Mouse (Mus musculus) neural tube, embryonic 11.5 days (tissue): ENCODE data around the gene Retn. TPM values are rescaled to one million over a fixed set of nuclear protein-coding genes. Genes with fewer than 3 reads are reported as not detected.
A peak's percentile ranks its signal among the peaks of the same experiment; 100 is the strongest.

Experiments
- ATAC-seq: fragments of 200-750 bp; cut with Nextera tagmentation; 2 replicates; pipeline ENCODE4 v1.8.0; 2017; ENCODE audit warnings: moderate number of reproducible peaks, mild to moderate bottlenecking, moderate TSS enrichment, moderate library complexity; ENCODE audit not compliant: insufficient read depth, low FRiP score, low TSS enrichment
- DNase-seq: peaks from one replicate; pipeline ENCODE4 v3.0.0-alpha.2; 2015; ENCODE audit warnings: low spot score
- H3K27ac ChIP-seq: fragments of 300-500 bp; sonication (generic); 2 replicates; pipeline ENCODE4 v1.5.1; 2014; ENCODE audit warnings: low read depth, mild to moderate bottlenecking, low read length
- H3K27me3 ChIP-seq: fragments of 300-500 bp; sonication (generic); 2 replicates; pipeline ENCODE4 v1.6.1; 2014; ENCODE audit warnings: mild to moderate bottlenecking, low read length, mixed read lengths; ENCODE audit not compliant: control insufficient read depth, insufficient read depth
- H3K36me3 ChIP-seq: fragments of 300-500 bp; sonication (generic); 2 replicates; pipeline ENCODE4 v1.6.1; 2014; ENCODE audit warnings: mild to moderate bottlenecking, low read length, moderate library complexity, mixed read lengths; ENCODE audit not compliant: control insufficient read depth, insufficient read depth
- H3K4me1 ChIP-seq: fragments of 300-500 bp; sonication (generic); 2 replicates; pipeline ENCODE4 v1.6.1; 2014; ENCODE audit warnings: low read length, mixed read lengths; ENCODE audit not compliant: control insufficient read depth, insufficient read depth
- H3K4me2 ChIP-seq: fragments of 300-500 bp; sonication (generic); 2 replicates; pipeline ENCODE4 v1.6.1; 2014; ENCODE audit warnings: low read depth, mild to moderate bottlenecking, moderate library complexity
- H3K4me3 ChIP-seq: fragments of 300-500 bp; sonication (generic); 2 replicates; pipeline ENCODE4 v1.5.1; 2014; ENCODE audit warnings: low read depth, low read length
- H3K9ac ChIP-seq: fragments of 300-500 bp; sonication (generic); 2 replicates; pipeline ENCODE4 v1.6.1; 2014; ENCODE audit warnings: mild to moderate bottlenecking, low read length
- H3K9me3 ChIP-seq: fragments of 300-500 bp; sonication (generic); 2 replicates; pipeline ENCODE4 v1.6.1; 2016; ENCODE audit warnings: low read length; ENCODE audit not compliant: control insufficient read depth
- WGBS: fragments of 180-500 bp; shearing (Covaris S2); extraction: QIAGEN DNeasy Blood & Tissue Kit; methylation state at CpG from one replicate; pipeline ENCODE4 v1.1.7; 2014; 5-methylcytosine and 5-hydroxymethylcytosine counted together
- polyA plus RNA-seq: library from polyadenylated mRNA; unstranded; fragments of >200 nt; fragmentation: Nextera tagmentation; extraction: Ambion mirVana; gene quantifications from 2 replicates; pipeline ENCODE4 v1.2.1, GENCODE M21; 2014

The Retn gene
- polyA plus RNA-seq, 1 experiment from 2014 or later = not detected

- Histone ChIP-seq H3K36me3 (no peaks in the 10 kb centered on the region), H3K4me2 (no peak overlapping the region), H3K4me3 (no peak overlapping the region), H3K9me3 (no peaks in the 10 kb centered on the region), H3K9ac (no peak overlapping the region), H3K4me1 (peaks cover 4% of the 10 kb centered on the region; the same call in 1 of the 2 replicates), H3K27me3 (no peaks in the 10 kb centered on the region), H3K27ac (no peak overlapping the region)
- no peak for DNase-seq
- no peak for ATAC-seq
- 62% methylated on average over 5 of the region's 5 CpGs for WGBS
These were observed 28.6 kb upstream of the Retn start for GRCm38 (mm10) chr8:3626971-3627370.

DNA sequence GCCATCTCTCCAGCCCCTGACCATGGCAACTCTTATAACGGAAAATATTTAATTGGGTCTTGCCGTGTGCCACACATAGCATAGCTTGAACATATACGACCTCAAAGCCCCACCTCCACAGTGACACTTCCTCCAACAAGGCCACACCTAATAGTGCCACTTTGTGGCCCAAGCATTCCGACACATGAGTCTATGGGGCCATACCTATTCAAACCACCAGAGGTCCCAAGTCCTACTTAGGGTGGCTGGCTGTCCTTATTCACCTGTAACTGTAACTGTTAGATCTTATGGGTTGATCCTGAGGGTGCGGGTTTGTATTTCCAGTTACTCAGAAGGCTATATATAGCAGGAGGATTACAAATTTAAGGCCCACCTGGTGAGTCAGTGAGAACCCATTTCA is 27.6 kb upstream of the Retn start:
- no peaks in the 10 kb centered on the region for H3K4me1 ChIP-seq
- no peak overlapping the region for H3K27ac ChIP-seq
- H3K9me3 ChIP-seq = no peaks in the 10 kb centered on the region
- ATAC-seq (no peak), DNase-seq (no peak)
- H3K4me2 ChIP-seq = no peak overlapping the region
- H3K27me3 ChIP-seq = no peaks in the 10 kb centered on the region
- no peaks in the 10 kb centered on the region for H3K36me3 ChIP-seq
- H3K9ac ChIP-seq = no peak overlapping the region
- WGBS = 34% methylated on average over 5 of the region's 5 CpGs
- no peak overlapping the region for H3K4me3 ChIP-seq

GRCm38 (mm10) chr8:3630647-3631477 is 24.7 kb upstream of the Retn start, which contains the start of gene Stxbp2:
Gene Stxbp2, plus strand, starts transcription at chr8:3630955.
- Histone ChIP-seq H3K27me3 (no peaks in the 10 kb centered on the region), H3K4me1 (no peaks in the 10 kb centered on the region), H3K4me3 (peak within 1 kb of the TSS; percentile 47), H3K9me3 (no peaks in the 10 kb centered on the region), H3K9ac (peak within 1 kb of the TSS; percentile 48), H3K27ac (no peak within 1 kb of the TSS), H3K4me2 (peak within 1 kb of the TSS; percentile 78), H3K36me3 (no peaks in the 10 kb centered on the region)
- DNase-seq (peak; percentile 66), ATAC-seq (peak; percentile 76)
- 7% methylated on average over 47 of the region's 47 CpGs for WGBS

- WGBS = 19% methylated on average over 8 of the region's 8 CpGs
- peak overlapping the region; percentile 47 for H3K4me3 ChIP-seq
- DNase-seq (no peak), ATAC-seq (no peak)
- no peaks in the 10 kb centered on the region for H3K4me1 ChIP-seq
- H3K27me3 ChIP-seq = no peaks in the 10 kb centered on the region
- no peaks in the 10 kb centered on the region for H3K9me3 ChIP-seq
- peak overlapping the region; percentile 78 for H3K4me2 ChIP-seq
- peak overlapping the region; percentile 48 for H3K9ac ChIP-seq
- no peak overlapping the region for H3K27ac ChIP-seq
- no peaks in the 10 kb centered on the region for H3K36me3 ChIP-seq
These were observed 24.1 kb upstream of the Retn start for GRCm38 (mm10) chr8:3631478-3631875.

DNA sequence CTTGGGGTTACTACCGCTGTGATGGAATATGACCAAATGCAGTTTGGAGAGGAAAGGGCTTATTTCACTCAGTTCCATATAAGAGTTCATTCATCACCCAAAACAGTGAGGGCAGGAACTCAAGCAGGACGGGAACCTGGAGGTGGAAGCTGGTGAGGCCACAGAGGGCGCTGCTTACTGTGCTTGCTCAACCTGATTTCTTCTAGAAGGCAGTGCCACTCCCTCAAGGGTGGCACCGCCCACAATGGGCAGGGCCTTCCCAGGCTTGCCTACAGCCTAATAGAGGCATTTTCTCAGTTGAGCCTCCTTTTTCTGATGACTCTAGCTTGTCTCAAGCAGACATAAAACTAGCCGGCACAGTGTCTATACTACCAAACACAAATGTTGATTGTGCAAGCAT is 9.8 kb upstream of the Retn start:
- ATAC-seq = no peak
- Histone ChIP-seq H3K4me2 (no peak overlapping the region), H3K9me3 (no peaks in the 10 kb centered on the region), H3K9ac (no peak overlapping the region), H3K4me1 (no peaks in the 10 kb centered on the region), H3K36me3 (no peaks in the 10 kb centered on the region), H3K27me3 (no peaks in the 10 kb centered on the region), H3K4me3 (no peak overlapping the region), H3K27ac (no peak overlapping the region)
- DNase-seq = no peak
- WGBS = 25% methylated on average over 5 of the region's 5 CpGs

GRCm38 (mm10) chr8:3646824-3647531 is 8.6 kb upstream of the Retn start:
- Histone ChIP-seq H3K9ac (no peak overlapping the region), H3K4me3 (no peak overlapping the region), H3K36me3 (no peaks in the 10 kb centered on the region), H3K27me3 (no peaks in the 10 kb centered on the region), H3K4me1 (no peaks in the 10 kb centered on the region), H3K27ac (no peak overlapping the region), H3K4me2 (no peak overlapping the region), H3K9me3 (no peaks in the 10 kb centered on the region)
- ATAC-seq (no peak), DNase-seq (no peak)
- WGBS = 87% methylated on average over 6 of the region's 6 CpGs

- DNase-seq = no peak
- H3K4me1 ChIP-seq = no peaks in the 10 kb centered on the region
These were observed 8.0 kb upstream of the Retn start for GRCm38 (mm10) chr8:3647561-3647960.

DNA sequence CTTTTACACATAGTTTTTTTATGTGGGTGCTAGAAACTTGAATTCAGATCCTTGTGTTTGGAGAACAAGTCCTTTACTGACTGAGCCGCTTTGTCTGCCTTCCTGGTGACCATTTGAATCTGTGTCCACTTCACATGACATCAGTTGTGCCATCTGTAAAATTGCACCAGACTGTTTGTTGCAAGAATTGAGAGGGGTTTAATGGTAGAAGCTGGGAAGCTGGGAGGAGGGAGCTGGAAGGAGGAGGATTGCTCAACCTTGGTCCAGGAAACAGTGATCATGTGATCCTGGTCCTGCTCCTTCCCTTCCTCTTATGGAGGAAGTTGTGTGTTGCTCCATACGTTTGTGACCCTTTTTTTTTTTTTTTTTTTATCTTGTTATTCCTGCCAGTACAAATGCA is 7.3 kb upstream of the Retn start:
- Histone ChIP-seq H3K9me3 (no peaks in the 10 kb centered on the region), H3K4me2 (no peak overlapping the region), H3K4me3 (no peak overlapping the region), H3K27ac (no peak overlapping the region), H3K36me3 (no peaks in the 10 kb centered on the region), H3K9ac (no peak overlapping the region), H3K4me1 (no peaks in the 10 kb centered on the region), H3K27me3 (no peaks in the 10 kb centered on the region)
- WGBS = 73% methylated on average over 2 of the region's 2 CpGs
- ATAC-seq = no peak
- no peak for DNase-seq

More at GRCm38 (mm10) chr8:3647561-3647960, 8.0 kb upstream of the Retn start:
- H3K27me3 ChIP-seq = no peaks in the 10 kb centered on the region
- H3K27ac ChIP-seq = no peak overlapping the region
- H3K4me2 ChIP-seq = no peak overlapping the region
- no peak overlapping the region for H3K4me3 ChIP-seq
- no peak for ATAC-seq
- no peaks in the 10 kb centered on the region for H3K36me3 ChIP-seq
- no peak overlapping the region for H3K9ac ChIP-seq
- WGBS = 80% methylated on average over 4 of the region's 4 CpGs
- H3K9me3 ChIP-seq = no peaks in the 10 kb centered on the region

DNA sequence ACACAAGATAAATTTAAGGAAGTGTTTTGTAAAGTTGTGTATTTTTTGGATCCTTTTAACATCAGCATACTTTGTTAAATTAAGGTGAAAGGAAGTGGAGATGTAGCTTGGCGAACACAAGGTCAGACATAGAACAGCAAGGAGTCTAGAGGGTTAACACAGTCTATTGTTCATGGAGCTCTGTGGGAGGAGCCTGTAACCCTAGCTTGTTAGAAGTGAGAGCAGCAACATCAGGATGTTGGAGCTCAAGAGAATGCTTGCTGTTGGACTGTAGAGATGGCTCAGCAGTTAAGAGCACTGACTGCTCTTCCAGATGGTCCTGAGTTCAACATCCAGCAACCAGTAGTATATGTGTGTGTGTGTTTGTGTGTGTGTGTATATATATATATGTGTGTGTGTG is 6.6 kb upstream of the Retn start:
- no peak overlapping the region for H3K9ac ChIP-seq
- H3K4me2 ChIP-seq = no peak overlapping the region
- no peak overlapping the region for H3K4me3 ChIP-seq
- WGBS = 44% methylated on average over 1 of the region's 1 CpGs
- DNase-seq (no peak), ATAC-seq (no peak)
- H3K27me3 ChIP-seq = no peaks in the 10 kb centered on the region
- no peaks in the 10 kb centered on the region for H3K4me1 ChIP-seq
- no peak overlapping the region for H3K27ac ChIP-seq
- no peaks in the 10 kb centered on the region for H3K9me3 ChIP-seq
- H3K36me3 ChIP-seq = no peaks in the 10 kb centered on the region
